Mouse (Mus musculus): ENCODE results near the gene E130114P18Rik. TPM values are rescaled to one million over a fixed set of nuclear protein-coding genes. Genes with fewer than 3 reads are reported as not detected.

The E130114P18Rik gene
- polyA plus RNA-seq, 1 experiment: not detected

DNA sequence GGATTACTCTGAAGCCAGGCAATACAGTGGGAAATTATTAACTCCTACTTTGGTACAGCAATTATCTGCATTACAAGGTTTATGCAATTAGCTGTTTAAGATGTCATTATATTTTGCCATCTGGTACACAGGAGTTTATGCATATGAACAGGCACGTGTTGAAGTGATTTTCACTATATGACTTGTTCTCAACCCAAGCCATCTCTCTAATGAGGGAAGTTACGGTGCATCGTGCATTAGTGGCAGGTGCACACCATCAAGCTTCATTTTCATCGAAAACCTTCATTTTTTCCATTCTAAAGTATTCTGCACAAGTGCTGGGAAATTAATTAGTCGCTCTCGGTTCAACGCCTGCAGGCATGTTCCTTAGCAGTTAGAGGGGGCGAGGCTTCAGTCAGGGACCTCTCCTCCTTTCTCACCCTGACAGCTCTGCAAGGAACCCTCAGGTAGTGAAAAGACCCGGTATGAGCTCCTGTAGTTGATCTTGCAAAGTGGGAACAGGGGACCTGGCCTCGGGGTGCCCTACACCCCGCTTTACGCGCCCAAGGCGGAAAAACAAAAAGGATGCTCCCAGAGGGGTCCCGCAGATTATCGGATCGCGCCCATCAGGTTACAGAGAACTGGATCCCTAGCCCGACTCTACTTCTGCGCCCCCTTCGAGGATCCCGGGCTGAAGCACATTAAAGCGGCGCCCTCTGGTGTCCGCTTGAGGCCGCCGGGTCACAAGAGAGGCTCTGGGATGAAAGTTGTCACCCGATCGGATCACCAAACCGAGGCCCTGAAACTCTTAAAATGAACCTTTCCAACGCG is 32.4 kb downstream of the E130114P18Rik start:
- peak; percentile 77; the same call in 1 of the 2 replicates for TF ChIP-seq CTCF (IDR thresholded peaks at IDR 0.05; ENCODE audit: extremely low read depth, insufficient read length, insufficient replicate concordance, low read depth, low read length)
- TF ChIP-seq POLR2A (IDR thresholded peaks at IDR 0.05; ENCODE audit: low read depth, low read length): no peak
- 10% methylated on average over 32 of the region's 32 CpGs for WGBS
- Histone ChIP-seq H3K27ac (ENCODE audit: insufficient read depth, low read depth, low read length) (no peak overlapping the region), H3K27me3 (ENCODE audit: control insufficient read depth, insufficient read depth, low read length) (no peaks in the 10 kb centered on the region), H3K4me3 (ENCODE audit: low read depth, low read length) (peak overlapping the region; percentile 55), H3K36me3 (ENCODE audit: control insufficient read depth, insufficient read depth, low read length) (no peaks in the 10 kb centered on the region), H3K4me1 (ENCODE audit: control insufficient read depth, insufficient read depth, insufficient read length, low read length) (no peaks in the 10 kb centered on the region)

DNA sequence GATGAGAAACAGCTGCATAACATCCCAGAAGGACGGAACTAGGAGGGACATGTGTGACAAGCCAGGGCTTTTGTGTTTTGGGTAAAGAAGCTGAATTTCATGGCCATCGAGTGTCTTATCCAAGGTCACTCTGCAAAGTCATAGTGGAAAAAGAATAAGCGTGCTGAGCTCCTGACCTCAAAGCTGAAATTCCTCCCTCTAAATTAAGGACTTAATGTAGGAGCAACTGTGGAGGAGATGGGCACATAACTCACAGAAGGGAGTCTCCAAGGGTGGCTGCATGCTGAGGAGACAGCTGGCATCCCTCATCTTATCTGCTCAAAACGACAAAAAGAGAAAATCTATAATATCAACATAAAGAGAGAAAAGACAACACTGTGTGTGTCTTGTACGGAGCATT is 33.9 kb downstream of the E130114P18Rik start:
- no peaks in the 10 kb centered on the region for H3K27me3 ChIP-seq (ENCODE audit: control insufficient read depth, insufficient read depth, low read length)
- H3K4me3 ChIP-seq (ENCODE audit: low read depth, low read length): no peak overlapping the region
- H3K4me1 ChIP-seq (ENCODE audit: control insufficient read depth, insufficient read depth, insufficient read length, low read length): no peaks in the 10 kb centered on the region
- 76% methylated on average over 5 of the region's 5 CpGs for WGBS
- TF ChIP-seq CTCF (IDR thresholded peaks at IDR 0.05; ENCODE audit: extremely low read depth, insufficient read length, insufficient replicate concordance, low read depth, low read length) (no peak), POLR2A (IDR thresholded peaks at IDR 0.05; ENCODE audit: low read depth, low read length) (no peak)
- no peaks in the 10 kb centered on the region for H3K36me3 ChIP-seq (ENCODE audit: control insufficient read depth, insufficient read depth, low read length)
- no peak overlapping the region for H3K27ac ChIP-seq (ENCODE audit: insufficient read depth, low read depth, low read length)

DNA sequence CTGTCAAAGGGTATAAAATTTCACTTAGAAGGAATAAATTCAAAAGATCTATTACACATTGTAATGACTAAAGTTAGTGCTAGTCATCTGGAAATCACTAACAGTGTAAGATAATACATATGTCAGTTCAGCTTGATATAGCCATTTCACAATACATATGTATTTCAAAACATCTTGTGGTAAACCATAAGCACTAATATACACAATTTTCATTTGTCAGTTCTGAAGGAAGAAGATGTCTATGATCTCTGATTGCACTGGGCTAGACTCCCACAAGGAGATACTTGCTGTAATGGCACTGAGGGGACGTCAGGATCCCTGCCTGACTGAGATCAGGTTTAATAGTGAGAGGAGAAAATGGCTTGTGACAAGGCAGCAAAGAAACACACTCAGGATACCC is 44.5 kb downstream of the E130114P18Rik start:
- TF ChIP-seq CTCF (IDR thresholded peaks at IDR 0.05; ENCODE audit: extremely low read depth, insufficient read length, insufficient replicate concordance, low read depth, low read length) (no peak), POLR2A (IDR thresholded peaks at IDR 0.05; ENCODE audit: low read depth, low read length) (no peak)
- WGBS: 77% methylated on average over 1 of the region's 1 CpGs
- Histone ChIP-seq H3K36me3 (ENCODE audit: control insufficient read depth, insufficient read depth, low read length) (no peaks in the 10 kb centered on the region), H3K4me3 (ENCODE audit: low read depth, low read length) (no peak overlapping the region), H3K27ac (ENCODE audit: insufficient read depth, low read depth, low read length) (no peak overlapping the region), H3K27me3 (ENCODE audit: control insufficient read depth, insufficient read depth, low read length) (no peaks in the 10 kb centered on the region), H3K4me1 (ENCODE audit: control insufficient read depth, insufficient read depth, insufficient read length, low read length) (no peaks in the 10 kb centered on the region)

DNA sequence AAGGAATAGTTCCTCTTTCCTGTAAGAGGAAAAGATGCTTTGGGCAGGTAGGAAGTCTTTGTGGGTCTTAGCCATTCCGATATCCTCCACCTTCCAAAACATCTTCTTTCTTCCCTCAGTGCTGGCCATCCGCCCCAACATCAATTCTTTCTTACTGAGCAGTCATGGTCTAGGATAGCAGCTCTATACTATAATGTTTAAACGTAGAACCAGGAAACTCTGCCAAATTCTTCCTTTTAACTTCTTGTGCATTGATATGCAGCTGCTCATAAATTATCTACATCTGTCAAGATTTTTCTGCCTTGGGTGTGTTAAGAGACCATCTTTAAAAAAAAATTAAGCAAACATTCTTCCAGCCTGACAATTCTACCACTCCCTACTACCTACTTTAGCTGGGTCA is 47.5 kb downstream of the E130114P18Rik start:
- 53% methylated on average over 3 of the region's 3 CpGs for WGBS
- no peak overlapping the region for H3K27ac ChIP-seq (ENCODE audit: insufficient read depth, low read depth, low read length)
- H3K4me3 ChIP-seq (ENCODE audit: low read depth, low read length): no peak overlapping the region
- H3K36me3 ChIP-seq (ENCODE audit: control insufficient read depth, insufficient read depth, low read length): no peaks in the 10 kb centered on the region
- H3K27me3 ChIP-seq (ENCODE audit: control insufficient read depth, insufficient read depth, low read length): no peaks in the 10 kb centered on the region; the same call in 1 of the 2 replicates
- H3K4me1 ChIP-seq (ENCODE audit: control insufficient read depth, insufficient read depth, insufficient read length, low read length): no peaks in the 10 kb centered on the region
- no peak for TF ChIP-seq CTCF (IDR thresholded peaks at IDR 0.05; ENCODE audit: extremely low read depth, insufficient read length, insufficient replicate concordance, low read depth, low read length)
- no peak for TF ChIP-seq POLR2A (IDR thresholded peaks at IDR 0.05; ENCODE audit: low read depth, low read length)

DNA sequence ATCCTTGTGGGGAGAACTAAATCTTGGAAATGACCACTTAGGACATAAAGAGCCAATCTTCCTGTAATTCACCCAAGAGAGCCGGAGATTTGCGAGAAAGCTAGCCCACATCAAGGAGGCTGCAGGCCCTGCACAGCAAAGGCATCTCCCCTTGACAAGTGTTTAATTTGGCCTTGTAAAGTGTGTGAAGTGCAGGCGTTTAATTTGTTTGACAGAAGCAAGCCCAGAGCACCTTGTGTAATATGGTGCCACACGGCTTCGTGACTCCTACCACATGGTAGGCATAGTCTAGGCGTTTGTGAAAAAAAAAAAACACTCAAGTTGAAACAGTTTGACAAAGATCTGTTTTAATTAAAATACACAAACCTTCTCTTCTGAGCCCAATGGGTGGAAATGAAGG is 47.9 kb downstream of the E130114P18Rik start:
- H3K4me1 ChIP-seq (ENCODE audit: control insufficient read depth, insufficient read depth, insufficient read length, low read length): no peaks in the 10 kb centered on the region
- no peak overlapping the region for H3K27ac ChIP-seq (ENCODE audit: insufficient read depth, low read depth, low read length)
- H3K27me3 ChIP-seq (ENCODE audit: control insufficient read depth, insufficient read depth, low read length): no peaks in the 10 kb centered on the region; the same call in 1 of the 2 replicates
- no peak overlapping the region for H3K4me3 ChIP-seq (ENCODE audit: low read depth, low read length)
- WGBS: 85% methylated on average over 6 of the region's 6 CpGs
- H3K36me3 ChIP-seq (ENCODE audit: control insufficient read depth, insufficient read depth, low read length): no peaks in the 10 kb centered on the region
- TF ChIP-seq POLR2A (IDR thresholded peaks at IDR 0.05; ENCODE audit: low read depth, low read length) (no peak), CTCF (IDR thresholded peaks at IDR 0.05; ENCODE audit: extremely low read depth, insufficient read length, insufficient replicate concordance, low read depth, low read length) (no peak)

DNA sequence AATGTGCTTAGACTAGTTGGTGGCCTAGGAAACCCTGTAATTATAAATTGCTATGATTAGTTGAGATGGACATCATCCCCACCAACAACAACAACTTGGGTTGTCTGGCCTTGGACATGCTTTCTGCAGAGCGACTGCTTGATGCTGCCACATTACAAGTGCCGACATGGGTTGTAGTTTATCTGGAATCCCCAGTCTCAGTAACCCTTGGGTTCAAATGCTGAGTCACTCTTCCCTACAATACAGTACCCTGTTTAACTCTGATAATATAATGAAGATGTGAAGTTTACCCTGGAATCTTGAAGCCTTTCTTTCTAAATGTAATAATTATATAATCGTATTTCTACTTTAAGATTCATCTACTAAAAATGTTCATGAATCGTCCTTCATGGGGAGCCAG is 49.4 kb downstream of the E130114P18Rik start:
- Histone ChIP-seq H3K27ac (ENCODE audit: insufficient read depth, low read depth, low read length) (no peak overlapping the region), H3K4me3 (ENCODE audit: low read depth, low read length) (no peak overlapping the region), H3K36me3 (ENCODE audit: control insufficient read depth, insufficient read depth, low read length) (no peaks in the 10 kb centered on the region), H3K4me1 (ENCODE audit: control insufficient read depth, insufficient read depth, insufficient read length, low read length) (peaks cover 6% of the 10 kb centered on the region; the same call in 1 of the 2 replicates), H3K27me3 (ENCODE audit: control insufficient read depth, insufficient read depth, low read length) (no peaks in the 10 kb centered on the region; the same call in 1 of the 2 replicates)
- WGBS: 92% methylated on average over 4 of the region's 4 CpGs
- no peak for TF ChIP-seq POLR2A (IDR thresholded peaks at IDR 0.05; ENCODE audit: low read depth, low read length)
- TF ChIP-seq CTCF (IDR thresholded peaks at IDR 0.05; ENCODE audit: extremely low read depth, insufficient read length, insufficient replicate concordance, low read depth, low read length): no peak

DNA sequence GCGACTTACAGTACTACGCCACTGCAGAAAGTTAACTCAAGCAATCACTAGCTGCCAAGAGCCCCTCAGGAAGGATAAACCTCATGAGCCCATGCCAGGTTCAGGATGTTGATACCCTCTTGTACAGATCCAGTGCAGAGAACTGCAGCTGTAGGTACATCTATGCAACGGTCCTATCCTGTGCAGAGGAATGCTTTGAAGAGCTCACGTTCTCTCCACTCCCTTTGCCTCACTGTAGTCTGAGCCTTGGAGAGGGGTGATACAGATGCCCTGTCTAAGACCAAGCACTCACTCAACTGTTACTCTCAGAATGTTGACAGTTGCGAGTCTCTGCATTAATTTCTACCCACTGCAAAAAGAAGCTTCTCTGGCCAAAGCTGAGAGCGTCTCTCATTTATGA is 54.5 kb downstream of the E130114P18Rik start:
- WGBS: 89% methylated on average over 6 of the region's 6 CpGs
- Histone ChIP-seq H3K4me1 (ENCODE audit: control insufficient read depth, insufficient read depth, insufficient read length, low read length) (peaks cover 6% of the 10 kb centered on the region; the same call in 1 of the 2 replicates), H3K4me3 (ENCODE audit: low read depth, low read length) (no peak overlapping the region), H3K27ac (ENCODE audit: insufficient read depth, low read depth, low read length) (no peak overlapping the region), H3K27me3 (ENCODE audit: control insufficient read depth, insufficient read depth, low read length) (no peaks in the 10 kb centered on the region; the same call in 1 of the 2 replicates), H3K36me3 (ENCODE audit: control insufficient read depth, insufficient read depth, low read length) (no peaks in the 10 kb centered on the region)
- no peak for TF ChIP-seq CTCF (IDR thresholded peaks at IDR 0.05; ENCODE audit: extremely low read depth, insufficient read length, insufficient replicate concordance, low read depth, low read length)
- no peak for TF ChIP-seq POLR2A (IDR thresholded peaks at IDR 0.05; ENCODE audit: low read depth, low read length)

Data from small intestine, adult 2 months (tissue).